Mouse (Mus musculus): Measurements from ENCODE around the gene Fbxw2. TPM values are rescaled to one million over a fixed set of nuclear protein-coding genes. Genes with fewer than 3 reads are reported as not detected.
"Not testable (repeated sequence)": the region's sequence is repeated elsewhere in the genome, so short reads cannot be mapped to it uniquely, and the experiment has no call there.

Fbxw2 gene
- total RNA-seq, 2 experiments from 2014 or later: 56.9 to 61.8 TPM

DNA sequence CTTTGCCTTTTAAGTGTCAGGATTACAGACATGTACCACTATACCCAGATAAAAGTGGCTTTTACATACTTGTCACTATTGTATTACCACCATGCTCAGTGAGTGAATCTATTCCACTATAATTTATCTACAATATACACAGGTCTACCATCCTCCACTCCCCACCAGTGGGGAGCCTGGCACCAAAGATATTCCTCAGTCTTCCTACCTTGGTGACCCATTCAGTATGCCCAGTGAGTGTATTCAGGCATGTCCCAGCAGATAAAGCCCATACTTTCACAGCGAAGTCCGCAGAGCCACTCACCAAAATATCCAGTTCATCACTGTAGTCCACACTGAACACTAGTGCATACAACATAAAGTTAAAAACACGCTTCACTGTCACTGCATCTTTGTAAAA is 15.3 kb downstream of the Fbxw2 start:
- DNase-seq: no peak

DNA sequence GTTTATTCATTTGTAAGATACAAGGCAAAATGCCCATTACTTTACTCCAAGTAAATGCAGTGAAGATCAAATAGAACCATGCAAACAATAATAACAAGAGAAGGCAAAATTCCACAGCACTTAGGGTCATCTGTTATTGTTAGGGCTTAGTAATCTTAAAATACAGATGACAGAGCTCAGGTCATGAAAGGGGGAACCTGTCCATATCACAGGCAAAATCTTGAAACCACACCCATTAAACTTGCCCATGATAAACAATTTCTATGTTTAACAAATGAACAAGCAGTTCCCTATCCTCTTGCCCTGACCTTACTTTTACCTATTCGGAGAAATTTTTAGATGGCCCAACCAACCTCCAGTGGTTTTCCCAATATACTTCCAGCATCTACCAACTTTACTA is 16.5 kb downstream of the Fbxw2 start:
- DNase-seq: no peak

DNA sequence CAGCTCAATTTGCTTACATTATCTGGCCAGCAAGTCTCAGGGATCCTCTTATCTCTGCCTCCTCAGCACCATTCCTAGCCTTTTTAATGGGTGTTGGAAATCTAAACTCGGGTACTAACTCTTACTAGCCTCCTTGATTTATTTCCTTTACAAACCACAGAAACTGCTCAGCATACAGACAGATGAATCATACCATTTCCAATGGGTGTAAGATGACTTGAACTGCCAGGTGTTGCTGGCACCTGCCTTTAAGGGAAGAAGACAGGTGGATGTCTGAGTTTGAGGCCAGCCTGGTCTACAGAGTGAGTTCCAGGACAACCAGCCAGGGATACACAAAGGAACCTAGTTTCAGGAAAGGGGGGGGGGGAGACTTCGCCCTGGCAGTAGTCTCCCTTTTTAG is 18.1 kb downstream of the Fbxw2 start:
- no peak for DNase-seq

DNA sequence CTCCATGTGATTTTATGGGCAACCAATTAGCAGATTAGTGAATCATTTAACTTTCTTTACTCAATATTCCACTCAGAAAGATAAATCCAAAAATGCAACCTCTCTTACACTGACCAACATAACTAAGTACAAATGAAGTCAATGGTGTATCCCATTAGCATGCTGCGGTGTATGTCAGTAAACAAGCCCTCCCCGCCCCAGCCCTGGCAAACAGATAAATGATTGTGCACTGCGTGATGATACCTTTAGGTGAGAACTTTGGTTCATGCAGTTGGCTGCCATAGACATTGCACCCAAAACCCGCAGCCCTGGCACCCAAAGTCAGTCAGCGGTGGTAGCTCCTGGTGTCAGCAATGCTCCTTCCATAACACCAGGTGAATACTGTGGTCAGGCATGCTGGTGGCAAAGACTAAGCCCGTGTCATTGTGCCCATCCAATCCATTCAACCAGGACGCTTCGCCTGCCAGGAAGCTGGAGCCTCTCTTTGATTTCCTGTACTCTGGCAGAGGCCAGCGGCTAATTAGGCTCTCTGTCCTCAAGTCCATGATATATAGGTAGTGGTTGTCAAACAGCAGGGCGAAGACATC is 20.7 kb downstream of the Fbxw2 start:
- no peak for DNase-seq

DNA sequence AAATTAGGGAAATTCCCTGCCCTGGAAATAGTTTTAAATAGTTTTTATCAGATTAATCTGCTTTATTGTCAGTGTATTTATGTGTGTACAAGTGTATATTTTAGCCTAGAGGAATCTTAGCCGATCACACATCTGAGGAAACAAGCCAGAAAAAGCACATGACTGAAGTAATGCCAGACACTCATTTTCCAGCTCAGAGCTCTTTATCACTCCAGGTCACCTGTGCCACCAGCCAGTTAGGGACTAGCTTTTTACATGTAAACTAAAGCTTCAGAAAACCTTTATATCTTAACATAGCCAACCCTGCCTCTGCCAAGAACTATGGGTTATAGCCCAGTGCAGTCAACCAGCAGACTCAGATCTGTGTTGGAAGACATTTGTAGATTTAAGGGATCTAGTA is 21.3 kb downstream of the Fbxw2 start:
- DNase-seq: no peak

DNA sequence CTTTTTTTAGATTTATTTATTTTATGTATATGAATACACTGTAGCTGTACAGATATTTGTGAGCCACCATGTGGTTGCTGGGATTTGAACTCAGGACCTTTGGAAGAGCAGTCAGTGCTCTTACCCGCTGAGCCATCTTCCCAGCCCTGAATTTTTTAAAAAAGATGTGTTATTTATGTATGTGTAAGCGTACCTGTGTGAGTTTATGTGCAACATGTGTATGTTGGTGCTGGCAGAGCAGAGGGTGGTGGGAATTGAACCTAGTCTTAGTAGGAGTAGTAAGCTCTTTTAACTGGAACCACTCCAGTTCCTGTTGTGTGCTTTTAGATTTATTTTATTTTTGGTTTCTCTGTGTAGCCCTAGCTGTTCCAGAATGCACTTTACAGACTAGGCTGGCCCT is 21.9 kb downstream of the Fbxw2 start:
- no peak for DNase-seq

DNA sequence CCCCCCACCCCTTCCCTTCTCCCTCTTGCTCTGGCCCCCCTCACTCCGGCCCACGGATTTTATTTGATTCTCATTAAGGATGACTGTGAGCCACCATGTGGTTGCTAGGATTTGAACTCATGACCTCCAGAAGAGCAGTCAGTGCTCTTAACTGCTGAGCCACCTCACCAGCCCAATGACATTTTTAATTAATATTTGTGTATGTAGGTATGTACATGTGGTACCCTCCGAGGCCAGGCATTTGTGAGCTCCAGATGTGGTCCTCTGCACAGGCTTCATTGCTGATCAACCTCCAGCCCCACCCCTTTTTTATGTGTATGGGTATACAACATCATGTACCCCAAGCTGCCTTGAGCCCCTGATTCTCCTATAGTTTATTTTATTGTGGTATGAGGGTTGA is 22.4 kb downstream of the Fbxw2 start:
- DNase-seq: no peak

DNA sequence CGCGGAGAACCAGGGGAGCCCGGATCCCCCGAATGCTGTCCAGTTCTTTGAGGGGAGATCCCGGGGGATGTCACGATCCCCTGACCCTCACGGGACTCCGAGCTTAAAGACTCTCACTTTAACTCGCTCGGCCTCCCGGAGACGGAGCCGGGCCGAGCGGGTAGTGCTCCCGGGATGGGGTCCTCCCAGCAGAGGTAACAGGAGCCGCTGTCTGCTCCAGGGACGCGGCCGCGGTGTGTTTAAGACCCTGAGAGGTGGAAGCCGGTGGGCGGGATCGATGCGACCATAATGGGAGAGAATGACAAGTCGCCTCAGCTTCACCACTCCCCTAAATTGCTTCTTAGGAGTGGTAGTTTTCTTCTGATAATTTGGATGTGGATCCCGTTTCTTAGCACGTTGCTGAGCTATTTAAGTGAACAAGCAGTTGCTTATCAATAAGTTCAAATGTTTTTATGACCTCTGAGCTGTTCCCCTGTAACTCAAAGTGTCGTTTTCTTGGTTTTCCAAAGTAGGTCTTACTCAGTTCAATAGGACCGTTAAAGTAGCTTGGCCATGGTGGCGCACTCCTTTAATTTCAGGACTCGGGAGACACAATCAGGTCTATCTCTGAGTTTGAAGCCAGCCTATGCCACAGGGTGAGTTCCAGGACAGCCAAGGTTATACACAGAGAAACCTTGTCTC is 23.4 kb downstream of the Fbxw2 start:
- peak; percentile 66 for DNase-seq

DNA sequence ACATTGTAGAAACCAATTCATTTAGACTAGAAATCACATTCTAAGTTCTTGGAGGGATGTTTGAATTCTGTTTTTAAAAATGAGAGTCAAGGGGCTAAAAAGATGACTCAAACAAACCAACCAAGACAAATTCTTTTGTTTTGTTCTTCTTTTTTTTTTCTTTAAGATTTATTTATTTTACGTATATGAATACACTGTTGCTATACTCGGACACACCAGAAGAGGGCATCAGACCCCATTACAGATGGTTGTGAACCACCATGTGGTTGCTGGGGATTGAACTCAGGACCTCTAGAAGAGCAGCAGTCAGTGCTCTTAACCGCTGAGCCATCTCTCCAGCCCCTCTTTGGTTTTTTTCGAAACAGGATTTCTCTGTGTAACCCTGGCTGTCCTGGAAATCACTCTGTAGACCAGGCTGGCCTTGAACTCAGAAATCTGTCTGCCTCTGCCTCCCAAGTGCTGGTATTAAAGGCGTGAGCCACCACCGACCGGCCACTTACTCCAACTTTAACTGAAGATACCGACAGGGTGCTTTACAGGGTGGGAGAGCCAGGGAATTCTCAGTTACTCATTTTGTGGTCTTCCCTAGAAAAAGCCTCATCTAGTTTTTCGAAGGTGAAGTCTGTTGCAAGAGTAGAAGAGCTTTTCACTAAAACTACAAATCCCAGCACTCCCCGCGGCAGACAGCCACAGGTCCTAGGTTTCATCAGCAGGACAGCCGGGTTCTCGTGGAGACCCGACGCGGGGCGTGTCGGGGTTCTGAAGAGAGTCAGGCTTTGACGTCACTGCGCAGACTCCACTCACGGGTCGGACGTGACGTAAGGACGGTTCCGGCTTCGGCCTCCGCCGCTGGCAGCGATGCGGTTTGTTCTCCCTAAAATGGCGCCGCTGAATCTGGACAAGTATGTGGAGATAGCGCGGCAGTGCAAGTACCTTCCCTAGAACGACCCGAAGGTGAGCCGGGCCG is 24.3 kb downstream of the Fbxw2 start:
- peak; percentile 97 for DNase-seq

DNA sequence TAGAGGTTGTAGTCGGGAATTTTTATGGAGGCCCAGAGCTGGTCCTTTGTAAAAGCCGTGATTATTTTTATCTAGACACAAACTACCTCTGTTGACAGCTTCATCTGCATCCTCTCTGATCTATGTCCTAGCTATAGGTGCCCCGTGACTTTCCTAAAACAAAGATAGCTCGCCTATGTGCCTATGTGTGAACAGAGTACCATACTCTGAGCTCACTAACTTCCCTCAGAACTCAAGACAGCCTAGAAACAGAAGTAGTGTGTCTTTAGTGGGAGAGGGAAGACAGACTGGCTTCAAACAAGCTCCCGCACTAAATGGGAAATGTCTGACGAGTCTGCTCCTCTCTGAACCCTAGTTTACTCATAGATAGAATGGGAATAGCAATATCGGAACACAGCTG is 25.7 kb downstream of the Fbxw2 start:
- no peak for DNase-seq

DNA sequence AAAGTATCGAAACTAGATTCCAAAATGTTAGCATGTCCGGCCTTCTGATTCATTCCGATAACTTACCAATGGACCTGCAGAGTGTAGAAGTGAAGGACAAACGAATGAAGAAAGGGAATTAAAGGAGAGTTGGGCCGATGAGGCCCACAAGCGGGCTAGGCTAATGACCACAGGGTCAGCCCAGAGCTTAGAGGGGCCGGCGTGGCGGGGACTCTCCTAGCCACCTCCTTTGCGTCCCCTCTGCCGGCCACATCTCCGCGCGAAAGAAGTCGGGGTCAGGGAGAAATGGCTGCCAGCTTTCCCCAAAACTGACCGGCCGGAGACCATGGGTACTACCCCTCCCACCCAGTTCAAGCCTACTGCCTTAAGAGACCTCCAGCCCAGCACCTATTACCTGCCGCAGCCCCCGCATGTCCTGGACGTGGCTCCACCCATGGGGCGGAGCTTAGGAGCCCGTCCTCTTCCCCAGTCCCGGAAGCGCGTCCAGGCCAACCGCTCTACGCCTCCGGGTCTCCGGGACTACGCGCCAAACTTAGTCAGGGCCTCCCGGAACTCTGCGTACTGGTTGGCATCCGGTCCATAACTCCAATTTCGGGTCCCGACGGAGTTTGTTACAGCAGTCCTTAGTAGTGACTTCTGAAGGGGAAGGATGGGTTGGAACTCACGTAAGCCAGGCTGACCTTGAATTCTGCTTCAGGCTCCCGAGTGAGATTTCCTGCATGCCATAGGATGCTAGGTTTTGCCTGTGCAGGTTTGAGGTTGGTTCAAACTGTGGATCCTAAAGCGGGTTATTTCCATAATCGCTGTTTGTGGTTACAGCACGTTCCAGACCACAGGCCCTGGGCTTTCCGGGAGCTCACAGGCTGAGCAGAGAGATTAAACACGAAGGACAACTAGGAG is 26.5 kb downstream of the Fbxw2 start, which contains the start of gene Rabepk:
Gene Rabepk, minus strand, starts transcription at position 556 of the 900 bp plus-strand sequence.
- DNase-seq: peak; percentile 88

DNA sequence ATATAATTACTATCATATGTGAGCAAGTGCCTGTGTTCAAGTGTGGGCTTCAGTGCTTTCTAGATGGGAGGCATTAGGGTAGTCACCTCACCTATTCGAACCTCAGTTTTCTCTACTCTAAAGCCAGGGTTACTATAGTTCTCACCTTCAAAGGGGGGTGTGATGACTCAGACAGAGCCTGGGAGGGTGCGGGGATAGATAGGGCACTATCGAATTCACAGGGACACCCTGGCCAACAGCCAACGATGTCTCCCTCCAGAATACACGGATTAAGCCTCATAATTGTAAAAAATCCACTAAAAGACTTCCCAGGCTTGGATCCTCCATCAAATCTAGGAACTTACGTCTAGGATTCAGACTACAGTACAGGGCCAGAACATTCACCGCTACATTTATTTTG is 30.7 kb downstream of the Fbxw2 start:
- no peak for DNase-seq

DNA sequence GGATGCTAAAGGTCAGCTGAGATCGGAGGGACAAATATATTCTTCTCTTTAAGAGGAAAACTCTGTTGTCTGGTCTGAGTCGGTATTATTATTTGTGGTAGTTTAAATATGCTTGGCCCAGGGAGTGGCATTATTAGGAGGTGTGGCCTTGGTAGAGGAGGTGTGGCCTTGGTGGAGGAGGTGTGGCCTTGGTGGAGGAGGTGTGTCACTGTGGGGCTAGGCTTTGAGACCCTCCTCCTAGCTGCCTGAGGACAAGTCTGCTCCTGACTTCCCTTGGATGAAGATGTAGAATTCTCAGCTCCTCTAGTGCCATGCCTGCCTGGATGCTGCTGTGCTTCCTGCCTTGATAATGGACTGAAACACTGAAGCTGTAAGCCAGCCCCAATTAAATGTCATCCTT is 31.6 kb downstream of the Fbxw2 start:
- no peak for DNase-seq

DNA sequence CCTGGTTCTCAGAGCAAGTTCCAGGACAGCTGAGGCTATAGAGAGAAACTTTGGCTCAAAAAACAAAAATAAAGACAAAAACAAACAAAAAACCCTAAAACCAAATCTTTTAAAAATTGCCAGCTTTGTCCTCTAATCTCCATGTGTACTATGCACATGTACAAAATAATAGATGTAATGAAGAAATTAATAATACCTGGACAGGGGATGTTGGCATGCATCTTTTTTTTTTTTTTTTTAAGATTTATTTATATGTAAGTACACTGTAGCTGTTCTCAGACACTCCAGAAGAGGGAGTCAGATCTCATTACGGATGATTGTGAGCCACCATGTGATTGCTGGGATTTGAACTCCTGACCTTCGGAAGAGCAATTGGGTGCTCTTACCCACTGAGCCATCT is 33.6 kb downstream of the Fbxw2 start:
- not testable (repeated sequence) for DNase-seq

DNA sequence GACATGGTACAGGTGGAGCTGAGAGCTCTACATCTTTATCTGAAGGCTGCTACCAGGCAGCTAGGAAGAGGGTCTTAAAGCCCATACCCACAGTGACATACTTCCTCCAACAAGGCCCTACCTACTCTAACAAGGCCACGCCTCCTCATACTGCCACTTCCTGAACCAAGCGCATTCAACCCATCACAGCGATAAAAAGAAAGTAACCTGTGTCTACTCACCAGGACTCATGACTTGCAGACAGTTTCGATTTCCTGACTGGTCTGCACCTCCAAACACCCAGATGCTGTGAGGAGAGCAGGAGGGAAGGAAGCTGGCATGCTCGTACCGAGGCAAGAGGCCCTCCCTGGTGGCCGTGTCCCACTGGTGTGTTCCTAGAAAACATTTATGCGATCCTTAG is 35.8 kb downstream of the Fbxw2 start:
- no peak for DNase-seq

DNA sequence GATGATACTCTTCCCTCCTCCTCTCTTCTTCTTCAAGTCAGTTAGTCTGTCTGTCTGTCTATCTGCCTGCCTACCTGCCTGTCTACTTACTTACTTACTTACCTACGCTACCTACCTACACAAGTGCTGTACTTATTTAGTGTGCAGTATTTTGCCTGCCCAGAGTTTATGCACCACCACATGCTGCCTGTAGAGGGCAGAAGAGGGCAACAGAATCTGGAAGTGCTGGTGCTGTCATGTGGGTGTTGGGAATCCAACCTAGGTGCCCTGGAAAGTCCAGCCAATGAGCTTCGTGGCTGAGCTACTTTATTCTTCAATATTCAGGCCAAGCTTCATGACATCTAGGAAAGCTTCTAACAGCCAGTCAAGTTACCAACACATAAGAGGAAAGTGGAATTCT is 42.0 kb downstream of the Fbxw2 start:
- peak; percentile 57 for DNase-seq

DNA sequence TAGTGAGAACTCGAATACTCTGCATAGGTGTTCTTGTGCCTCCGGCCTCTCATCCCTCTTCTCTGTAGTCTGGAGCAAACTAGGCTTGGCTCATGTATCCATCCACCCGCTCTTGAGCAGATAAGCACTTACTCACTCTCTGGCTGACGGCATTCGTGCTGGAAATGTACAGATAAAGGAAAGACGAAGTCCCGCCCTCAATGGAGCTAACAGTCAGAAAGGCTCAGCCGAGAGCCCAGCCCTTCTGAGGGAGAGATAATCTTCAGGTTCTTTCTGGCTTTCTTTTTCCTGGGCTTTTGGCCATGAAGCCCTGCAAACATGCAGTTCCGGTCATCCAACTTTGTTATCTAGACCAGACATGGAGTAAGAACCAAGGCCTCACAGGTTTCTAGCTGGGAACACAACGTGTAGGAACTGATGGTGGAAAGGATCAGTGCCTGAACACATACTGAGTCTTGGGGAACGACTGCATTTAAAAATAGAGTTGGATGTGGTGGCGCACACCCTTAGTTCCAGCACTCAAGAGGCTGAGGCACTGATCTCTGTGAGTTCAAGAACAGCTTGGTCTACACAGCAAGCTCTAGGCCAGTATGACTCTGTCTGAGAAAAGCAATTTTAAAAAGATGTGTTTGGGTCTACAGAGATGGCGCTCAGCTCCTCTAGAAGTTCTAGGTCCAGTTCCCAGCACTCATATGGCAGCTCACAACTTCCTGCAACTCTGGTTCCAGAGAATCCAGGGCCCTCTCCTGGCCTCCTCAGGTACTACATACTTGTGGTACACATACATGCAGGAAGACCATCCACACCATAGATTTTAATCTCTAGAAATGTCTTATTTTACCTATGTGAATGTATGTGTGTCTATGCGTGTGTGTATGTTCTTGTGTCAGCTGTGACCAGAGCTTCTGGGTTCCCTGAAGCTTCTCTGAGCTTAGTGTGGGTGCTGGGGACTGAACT is 42.8 kb downstream of the Fbxw2 start:
- peak; percentile 17 for DNase-seq

DNA sequence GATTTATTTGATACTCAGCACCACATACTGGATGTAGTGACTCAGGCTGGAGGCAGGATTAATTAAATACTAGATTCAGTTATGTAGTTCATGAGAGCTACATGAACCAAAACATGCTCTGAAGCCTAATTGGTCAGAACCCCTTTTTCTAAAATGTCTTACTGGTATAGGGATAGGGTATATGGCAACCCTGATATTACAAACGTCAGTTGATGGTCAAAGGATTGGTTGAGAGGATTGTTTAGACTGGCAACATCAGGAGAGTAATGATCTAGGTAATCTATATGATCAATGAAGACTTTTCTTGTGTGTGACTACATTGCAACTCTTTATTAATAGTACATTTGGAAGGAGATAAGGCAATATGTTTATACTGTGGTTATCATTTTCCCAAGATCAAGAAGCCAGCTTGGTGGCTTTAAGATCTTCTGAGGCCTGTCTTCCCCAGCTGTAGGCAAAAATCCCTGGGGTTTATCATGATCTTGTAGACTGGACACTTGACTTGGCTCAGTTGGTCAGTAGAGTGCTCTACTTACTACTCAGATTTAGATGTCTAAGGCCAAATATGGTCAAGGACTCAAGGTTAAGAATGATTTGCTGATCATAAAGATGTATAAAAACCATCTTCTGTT is 48.8 kb downstream of the Fbxw2 start:
- DNase-seq: no peak

DNA sequence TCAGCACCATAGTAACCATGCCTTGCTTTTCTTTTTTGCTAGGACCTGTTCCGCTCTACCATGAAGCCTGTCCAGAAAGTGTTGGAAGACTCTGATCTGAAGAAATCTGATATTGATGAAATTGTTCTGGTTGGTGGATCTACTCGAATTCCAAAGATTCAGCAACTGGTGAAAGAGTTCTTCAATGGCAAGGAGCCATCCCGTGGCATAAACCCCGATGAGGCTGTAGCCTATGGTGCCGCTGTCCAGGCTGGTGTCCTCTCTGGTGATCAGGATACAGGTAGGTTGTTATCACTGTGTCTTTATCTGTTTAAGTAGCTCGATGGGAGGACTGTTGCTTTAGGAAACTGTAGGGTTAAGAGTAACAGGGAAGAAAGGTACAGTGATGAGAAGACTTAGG is 51.6 kb downstream of the Fbxw2 start:
- DNase-seq: no peak

DNA sequence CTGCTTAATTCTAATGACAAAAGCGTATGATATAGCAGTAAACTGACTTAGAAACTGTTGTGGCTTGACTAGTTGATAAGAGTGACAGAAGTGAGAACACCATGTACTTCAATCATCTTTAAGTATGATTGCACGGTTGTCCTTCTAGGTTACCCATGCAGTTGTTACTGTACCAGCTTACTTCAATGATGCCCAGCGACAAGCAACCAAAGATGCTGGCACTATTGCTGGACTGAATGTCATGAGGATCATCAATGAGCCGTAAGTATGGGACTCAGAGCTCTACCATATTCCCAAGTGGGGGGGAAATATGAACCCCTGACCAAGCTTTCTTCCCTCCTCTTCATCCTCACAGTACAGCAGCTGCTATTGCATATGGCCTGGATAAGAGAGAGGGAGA is 52.4 kb downstream of the Fbxw2 start:
- no peak for DNase-seq
